Mouse (Mus musculus): Measurements from ENCODE around the gene Ddx43.

Gene Ddx43

DNA sequence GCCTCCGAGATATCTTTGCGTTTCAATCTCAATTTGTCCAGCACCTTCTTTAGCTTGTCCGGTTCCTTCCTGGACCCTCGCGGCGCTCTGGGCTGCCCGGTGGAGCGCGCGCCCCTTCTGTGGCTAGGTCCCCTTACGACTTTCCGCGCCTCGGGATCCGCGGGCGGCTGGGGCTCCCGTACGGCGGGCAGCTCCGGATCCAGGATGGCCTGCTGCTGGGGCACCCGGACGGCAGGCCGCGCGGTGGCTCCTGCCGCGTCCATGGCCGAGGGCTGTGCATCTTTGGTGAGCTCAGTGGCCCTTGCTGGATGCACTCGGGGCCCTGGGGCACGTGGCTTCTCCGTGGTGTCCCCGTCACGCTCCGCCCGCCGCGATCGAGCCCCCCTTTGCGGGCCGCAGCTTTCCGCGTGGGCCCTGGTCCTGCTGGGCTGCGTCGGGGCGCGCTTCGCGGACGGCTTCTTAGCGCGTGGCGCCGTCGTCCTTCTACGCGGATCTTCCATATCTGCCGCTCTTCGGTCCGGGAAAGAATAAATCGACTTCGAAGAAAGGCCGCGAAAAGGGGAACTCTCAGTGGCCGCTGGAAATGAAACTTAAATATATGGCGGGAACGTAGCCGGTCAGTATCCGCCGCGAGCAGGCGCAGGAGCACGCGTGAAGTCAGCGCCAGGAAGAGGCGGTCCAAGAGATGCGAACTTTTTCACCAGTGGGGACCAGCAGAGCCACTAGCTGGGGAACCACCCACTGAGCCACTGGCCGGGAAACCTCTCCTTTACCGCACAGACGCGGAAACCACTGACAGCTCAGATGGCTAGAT is 47.2 kb downstream of the Ddx43 start, which contains the start of gene Cgas:
Cgas (minus strand) TSS at position 659 of the 814 bp plus-strand sequence.
- DNase-seq (ENCODE audit: low read depth, low spot score) = peak; percentile 58

DNA sequence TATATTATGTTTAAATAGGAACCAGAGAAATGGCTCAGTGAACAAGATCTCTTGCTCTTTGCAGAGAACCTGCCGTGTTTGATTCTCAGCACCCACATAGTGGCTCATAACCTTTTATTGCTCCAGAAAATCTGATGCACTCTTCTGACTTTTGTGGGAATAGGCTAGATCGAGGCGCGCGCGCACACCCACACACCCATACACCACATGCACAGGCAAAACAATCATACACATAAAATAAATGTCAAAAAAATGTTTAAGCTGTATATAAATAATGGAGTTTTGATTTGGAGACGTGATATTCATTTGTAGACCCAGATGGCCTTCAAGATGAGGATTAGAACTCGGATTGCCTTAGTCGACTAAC is 52.0 kb downstream of the Ddx43 start:
- DNase-seq (ENCODE audit: low read depth, low spot score) = no peak

DNA sequence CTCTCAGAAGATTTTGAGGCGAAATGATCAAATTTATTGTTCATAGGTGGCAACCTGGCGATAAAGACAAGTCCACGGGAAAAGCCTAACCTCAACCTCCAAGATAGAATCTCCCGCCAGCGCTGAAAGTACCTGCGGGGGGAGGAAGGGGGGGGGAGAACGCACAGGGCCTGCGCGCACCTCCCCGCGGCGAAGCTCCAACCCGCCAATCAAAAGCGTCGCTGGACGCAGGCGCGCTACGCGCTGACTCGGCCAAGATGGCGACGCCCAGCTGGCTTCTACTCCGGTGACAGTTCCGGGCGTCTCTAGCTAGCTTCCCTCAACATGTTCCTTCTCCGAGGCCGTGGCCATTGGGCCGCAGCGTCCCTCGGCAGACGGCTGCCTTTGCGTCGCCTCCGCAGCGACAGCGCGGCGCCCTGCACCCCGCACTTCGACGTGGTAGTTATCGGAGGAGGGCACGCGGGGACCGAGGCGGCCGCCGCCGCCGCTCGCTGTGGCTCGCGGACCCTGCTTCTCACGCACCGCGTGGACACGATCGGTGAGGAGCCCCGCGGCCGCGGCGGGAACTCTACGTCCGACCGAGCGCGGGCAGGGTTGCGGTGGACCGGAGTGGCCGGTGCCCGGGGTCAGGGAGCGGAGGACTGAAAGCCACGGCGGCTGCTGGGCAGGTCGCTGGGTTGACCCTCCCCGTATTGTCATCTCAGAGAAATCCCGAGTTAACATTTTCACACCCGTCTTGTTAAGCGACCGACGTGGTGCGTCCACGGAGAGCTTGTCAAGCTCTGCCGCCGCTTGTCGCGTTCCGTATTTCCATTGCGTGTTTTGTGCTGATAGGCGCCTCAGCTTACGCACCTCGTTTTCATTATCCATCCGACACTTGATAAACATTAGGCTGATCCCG is 52.6 kb downstream of the Ddx43 start, which contains the start of the genes Mto1 and Gm17324:
Mto1 (plus strand) TSS at position 236 of the 901 bp plus-strand sequence.
Gm17324 (minus strand) TSS at position 814 of the 901 bp plus-strand sequence.
- peak; percentile 93 for DNase-seq (ENCODE audit: low read depth, low spot score)

DNA sequence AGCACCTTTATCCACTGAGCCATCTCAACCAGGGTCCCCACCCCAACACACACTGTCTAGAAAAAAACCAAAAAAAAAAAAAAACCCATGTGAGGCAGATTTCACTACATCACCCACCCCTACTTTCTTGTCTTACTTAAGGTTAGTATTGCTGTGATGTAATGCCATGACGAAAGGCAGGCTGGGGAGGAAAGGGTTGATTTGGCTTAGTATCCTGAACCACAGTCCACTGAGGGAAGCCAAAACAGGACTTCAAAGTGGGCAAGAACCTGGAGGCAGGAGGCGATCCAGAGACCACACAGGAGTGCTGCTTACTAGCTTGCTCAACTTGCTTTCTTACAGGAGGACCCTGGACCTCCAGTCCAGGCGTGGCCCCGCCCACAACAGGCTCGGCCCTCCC is 54.8 kb downstream of the Ddx43 start:
- no peak for DNase-seq (ENCODE audit: low read depth, low spot score)

DNA sequence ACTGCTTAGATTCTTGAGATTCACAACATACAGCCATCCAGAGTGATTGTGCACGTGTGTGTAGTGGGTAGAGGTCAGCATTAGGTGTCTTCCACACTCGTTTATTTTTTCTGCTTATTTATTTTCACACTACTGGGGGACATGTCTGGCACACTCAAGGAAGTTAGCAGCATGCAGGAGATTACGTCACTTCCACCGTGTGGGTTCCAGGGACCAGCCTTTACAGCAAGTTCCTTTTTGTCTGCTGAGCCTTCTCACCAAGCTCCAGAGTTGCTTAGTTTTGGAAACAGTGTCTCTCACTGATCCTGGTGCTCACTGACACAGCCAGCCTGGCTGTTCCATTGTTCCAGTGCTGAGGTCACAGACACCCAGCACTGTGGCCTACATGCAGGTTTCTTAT is 55.8 kb downstream of the Ddx43 start:
- DNase-seq (ENCODE audit: low read depth, low spot score) = no peak

DNA sequence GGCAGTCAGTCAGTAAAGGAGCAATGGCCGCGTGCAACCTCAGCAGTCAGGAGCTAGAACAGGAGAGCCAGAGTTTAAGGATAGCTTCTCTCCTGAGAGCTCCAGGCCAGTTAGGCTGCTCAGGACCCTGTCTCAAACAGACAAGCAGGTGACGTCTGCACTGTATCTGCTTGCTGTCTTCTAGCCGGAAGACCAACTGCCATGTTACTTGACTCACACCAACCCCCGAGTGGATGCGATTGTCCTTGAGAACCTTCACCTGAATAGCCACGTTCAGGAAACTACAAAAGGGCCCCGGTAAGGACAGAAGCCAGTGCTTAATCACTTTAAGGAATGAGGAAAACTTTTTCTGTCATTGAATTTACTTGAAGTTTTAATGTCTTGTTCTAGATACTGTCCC is 61.4 kb downstream of the Ddx43 start:
- no peak for DNase-seq (ENCODE audit: low read depth, low spot score)

DNA sequence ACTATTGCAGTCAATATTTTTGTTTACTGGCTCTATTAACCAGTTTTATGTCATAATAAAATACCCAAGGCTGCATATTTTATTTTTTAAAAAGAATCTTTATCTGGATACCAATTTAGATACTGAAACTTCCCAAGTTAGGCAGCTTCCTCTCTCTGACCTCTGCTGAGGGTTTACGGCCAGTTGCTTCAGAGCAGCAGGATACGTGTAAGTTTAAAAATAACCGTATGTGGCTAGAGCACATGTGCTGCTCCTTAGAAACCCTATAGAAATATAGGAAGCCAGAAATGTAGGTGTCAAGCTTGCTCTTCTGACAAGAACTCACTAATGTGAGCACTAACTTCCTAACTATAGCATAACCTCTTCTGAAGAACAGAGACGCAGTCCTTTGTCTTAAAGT is 67.8 kb downstream of the Ddx43 start:
- DNase-seq (ENCODE audit: low read depth, low spot score) = no peak

DNA sequence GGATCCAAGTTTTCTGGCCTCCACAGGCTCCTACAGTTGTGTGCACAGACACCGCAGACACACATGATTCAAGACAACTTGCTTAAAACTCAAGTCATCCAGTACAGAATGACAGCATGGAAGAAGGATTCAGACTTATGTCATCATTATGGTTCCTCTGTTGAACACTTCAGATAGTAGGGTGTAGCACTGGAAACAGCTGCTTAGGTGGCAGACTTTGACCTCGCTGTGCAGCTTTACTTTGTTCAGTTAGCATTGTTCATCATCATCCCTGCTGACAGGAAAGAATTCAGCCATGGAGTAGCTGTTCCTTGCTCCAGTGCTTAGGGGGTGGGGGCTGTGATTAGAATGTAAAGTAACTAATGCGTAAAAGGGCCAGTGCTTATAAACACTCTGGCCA is 70.1 kb downstream of the Ddx43 start:
- DNase-seq (ENCODE audit: low read depth, low spot score) = no peak

All from skeletal muscle tissue, adult 2 months (tissue).